Mouse (Mus musculus): Measurements from ENCODE around the gene Irf4. TPM values are rescaled to one million over a fixed set of nuclear protein-coding genes. Genes with fewer than 3 reads are reported as not detected.

The Irf4 gene
- polyA plus RNA-seq, 1 experiment from 2014 or later = 0.12 TPM

- no peak for ATAC-seq
- no peaks in the 10 kb centered on the region for H3K36me3 ChIP-seq (ENCODE audit: control insufficient read depth, insufficient read depth)
- WGBS = 78% methylated on average over 11 of the region's 11 CpGs
- H3K4me1 ChIP-seq (replicated peaks; ENCODE audit: control insufficient read depth, insufficient read depth, low read length) = no peaks in the 10 kb centered on the region
- no peak overlapping the region for H3K27ac ChIP-seq (ENCODE audit: low read depth, low read length)
- H3K9ac ChIP-seq (ENCODE audit: low read depth, low read length) = no peak overlapping the region
- H3K4me2 ChIP-seq (replicated peaks; ENCODE audit: low read depth) = no peak overlapping the region
- no peaks in the 10 kb centered on the region for H3K9me3 ChIP-seq (ENCODE audit: control insufficient read depth)
- TF ChIP-seq CTCF (IDR thresholded peaks at IDR 0.05; ENCODE audit: low read depth) = no peak
- no peaks in the 10 kb centered on the region for H3K27me3 ChIP-seq (replicated peaks; ENCODE audit: control insufficient read depth, insufficient read depth, low read length)
- H3K4me3 ChIP-seq (ENCODE audit: low read depth, low read length) = no peak overlapping the region
Measured at GRCm38 (mm10) chr13:30732709-30733445, 16.1 kb upstream of the Irf4 start.

- Histone ChIP-seq H3K9ac (ENCODE audit: low read depth, low read length) (no peak overlapping the region), H3K4me2 (replicated peaks; ENCODE audit: low read depth) (no peak overlapping the region), H3K27ac (ENCODE audit: low read depth, low read length) (no peak overlapping the region), H3K4me3 (ENCODE audit: low read depth, low read length) (no peak overlapping the region), H3K9me3 (ENCODE audit: control insufficient read depth) (no peaks in the 10 kb centered on the region), H3K27me3 (replicated peaks; ENCODE audit: control insufficient read depth, insufficient read depth, low read length) (no peaks in the 10 kb centered on the region), H3K4me1 (replicated peaks; ENCODE audit: control insufficient read depth, insufficient read depth, low read length) (no peaks in the 10 kb centered on the region), H3K36me3 (ENCODE audit: control insufficient read depth, insufficient read depth) (no peaks in the 10 kb centered on the region)
- 80% methylated on average over 5 of the region's 5 CpGs for WGBS
- no peak for ATAC-seq
- TF ChIP-seq CTCF (IDR thresholded peaks at IDR 0.05; ENCODE audit: low read depth) = no peak
Measured at GRCm38 (mm10) chr13:30736721-30737120, 12.3 kb upstream of the Irf4 start.

GRCm38 (mm10) chr13:30737257-30737656 lies 11.8 kb upstream of the Irf4 start:
- Histone ChIP-seq H3K27me3 (replicated peaks; ENCODE audit: control insufficient read depth, insufficient read depth, low read length) (no peaks in the 10 kb centered on the region), H3K9ac (ENCODE audit: low read depth, low read length) (no peak overlapping the region), H3K27ac (ENCODE audit: low read depth, low read length) (no peak overlapping the region), H3K4me1 (replicated peaks; ENCODE audit: control insufficient read depth, insufficient read depth, low read length) (no peaks in the 10 kb centered on the region), H3K4me3 (ENCODE audit: low read depth, low read length) (no peak overlapping the region), H3K4me2 (replicated peaks; ENCODE audit: low read depth) (no peak overlapping the region), H3K36me3 (ENCODE audit: control insufficient read depth, insufficient read depth) (no peaks in the 10 kb centered on the region), H3K9me3 (ENCODE audit: control insufficient read depth) (no peaks in the 10 kb centered on the region)
- no peak for ATAC-seq
- WGBS = 69% methylated on average over 2 of the region's 2 CpGs
- TF ChIP-seq CTCF (IDR thresholded peaks at IDR 0.05; ENCODE audit: low read depth) = no peak

- Histone ChIP-seq H3K4me3 (ENCODE audit: low read depth, low read length) (no peak overlapping the region), H3K9me3 (ENCODE audit: control insufficient read depth) (no peaks in the 10 kb centered on the region), H3K27me3 (replicated peaks; ENCODE audit: control insufficient read depth, insufficient read depth, low read length) (no peaks in the 10 kb centered on the region), H3K4me1 (replicated peaks; ENCODE audit: control insufficient read depth, insufficient read depth, low read length) (no peaks in the 10 kb centered on the region), H3K9ac (ENCODE audit: low read depth, low read length) (no peak overlapping the region), H3K4me2 (replicated peaks; ENCODE audit: low read depth) (no peak overlapping the region), H3K27ac (ENCODE audit: low read depth, low read length) (no peak overlapping the region), H3K36me3 (ENCODE audit: control insufficient read depth, insufficient read depth) (no peaks in the 10 kb centered on the region)
- no peak for TF ChIP-seq CTCF (IDR thresholded peaks at IDR 0.05; ENCODE audit: low read depth)
- WGBS = 67% methylated on average over 4 of the region's 4 CpGs
- no peak for ATAC-seq
Measured at GRCm38 (mm10) chr13:30738310-30738840, 10.7 kb upstream of the Irf4 start.

- H3K4me2 ChIP-seq (replicated peaks; ENCODE audit: low read depth) = no peak overlapping the region
- H3K9me3 ChIP-seq (ENCODE audit: control insufficient read depth) = no peaks in the 10 kb centered on the region
- 73% methylated on average over 5 of the region's 5 CpGs for WGBS
- TF ChIP-seq CTCF (IDR thresholded peaks at IDR 0.05; ENCODE audit: low read depth) = no peak
- no peaks in the 10 kb centered on the region for H3K36me3 ChIP-seq (ENCODE audit: control insufficient read depth, insufficient read depth)
- H3K27ac ChIP-seq (ENCODE audit: low read depth, low read length) = no peak overlapping the region
- ATAC-seq = no peak
- H3K4me1 ChIP-seq (replicated peaks; ENCODE audit: control insufficient read depth, insufficient read depth, low read length) = no peaks in the 10 kb centered on the region
- H3K9ac ChIP-seq (ENCODE audit: low read depth, low read length) = no peak overlapping the region
- no peaks in the 10 kb centered on the region for H3K27me3 ChIP-seq (replicated peaks; ENCODE audit: control insufficient read depth, insufficient read depth, low read length)
- no peak overlapping the region for H3K4me3 ChIP-seq (ENCODE audit: low read depth, low read length)
Measured at GRCm38 (mm10) chr13:30741172-30741571, 7.9 kb upstream of the Irf4 start.

GRCm38 (mm10) chr13:30742411-30742970 lies 6.5 kb upstream of the Irf4 start:
- H3K27me3 ChIP-seq (replicated peaks; ENCODE audit: control insufficient read depth, insufficient read depth, low read length) = peaks cover 9% of the 10 kb centered on the region; the same call in 1 of the 2 replicates
- H3K36me3 ChIP-seq (ENCODE audit: control insufficient read depth, insufficient read depth) = no peaks in the 10 kb centered on the region
- TF ChIP-seq CTCF (IDR thresholded peaks at IDR 0.05; ENCODE audit: low read depth) = no peak
- 73% methylated on average over 6 of the region's 6 CpGs for WGBS
- H3K4me3 ChIP-seq (ENCODE audit: low read depth, low read length) = no peak overlapping the region
- no peaks in the 10 kb centered on the region for H3K9me3 ChIP-seq (ENCODE audit: control insufficient read depth)
- ATAC-seq = no peak
- no peak overlapping the region for H3K27ac ChIP-seq (ENCODE audit: low read depth, low read length)
- H3K4me1 ChIP-seq (replicated peaks; ENCODE audit: control insufficient read depth, insufficient read depth, low read length) = no peaks in the 10 kb centered on the region
- no peak overlapping the region for H3K4me2 ChIP-seq (replicated peaks; ENCODE audit: low read depth)
- no peak overlapping the region for H3K9ac ChIP-seq (ENCODE audit: low read depth, low read length)
